Mouse (Mus musculus): ENCODE results near the gene AC131692.1. TPM values are rescaled to one million over a fixed set of nuclear protein-coding genes. Genes with fewer than 3 reads are reported as not detected.

Gene AC131692.1
- polyA plus RNA-seq, 1 experiment from 2014 or later = not detected

Other genes with a start within 250 kb of the AC131692.1 start
- 15.0 TPM for gene Frmd8, start 219.1 kb upstream of the AC131692.1 start, polyA plus RNA-seq (2014; fragmentation: Illumina TruSeq; extraction: RNeasy Lipid Tissue Mini Kit (QIAGEN cat#74804); ENCODE audit: insufficient read depth, low read depth, low replicate concordance)
- 10.0 TPM for gene Slc25a45, start 216.6 kb upstream of the AC131692.1 start, polyA plus RNA-seq (2014; fragmentation: Illumina TruSeq; extraction: RNeasy Lipid Tissue Mini Kit (QIAGEN cat#74804); ENCODE audit: insufficient read depth, low read depth, low replicate concordance)
- gene Tigd3, start 200.3 kb upstream of the AC131692.1 start, polyA plus RNA-seq (2014; fragmentation: Illumina TruSeq; extraction: RNeasy Lipid Tissue Mini Kit (QIAGEN cat#74804); ENCODE audit: insufficient read depth, low read depth, low replicate concordance) = 0.60 TPM
- 39.4 TPM for gene Dpf2, start 181.4 kb upstream of the AC131692.1 start, polyA plus RNA-seq (2014; fragmentation: Illumina TruSeq; extraction: RNeasy Lipid Tissue Mini Kit (QIAGEN cat#74804); ENCODE audit: insufficient read depth, low read depth, low replicate concordance)
- 15.7 TPM for gene Cdc42ep2, start 169.6 kb upstream of the AC131692.1 start, polyA plus RNA-seq (2014; fragmentation: Illumina TruSeq; extraction: RNeasy Lipid Tissue Mini Kit (QIAGEN cat#74804); ENCODE audit: insufficient read depth, low read depth, low replicate concordance)
- gene Pola2, start 130.2 kb upstream of the AC131692.1 start, polyA plus RNA-seq (2014; fragmentation: Illumina TruSeq; extraction: RNeasy Lipid Tissue Mini Kit (QIAGEN cat#74804); ENCODE audit: insufficient read depth, low read depth, low replicate concordance) = 10.7 TPM
- not detected for gene Slc22a20, start 108.3 kb upstream of the AC131692.1 start, polyA plus RNA-seq (2014; fragmentation: Illumina TruSeq; extraction: RNeasy Lipid Tissue Mini Kit (QIAGEN cat#74804); ENCODE audit: insufficient read depth, low read depth, low replicate concordance)
- 30.1 TPM for gene Capn1, start 78.5 kb upstream of the AC131692.1 start, polyA plus RNA-seq (2014; fragmentation: Illumina TruSeq; extraction: RNeasy Lipid Tissue Mini Kit (QIAGEN cat#74804); ENCODE audit: insufficient read depth, low read depth, low replicate concordance)
- 23.8 TPM for gene Syvn1, start 47.8 kb upstream of the AC131692.1 start, polyA plus RNA-seq (2014; fragmentation: Illumina TruSeq; extraction: RNeasy Lipid Tissue Mini Kit (QIAGEN cat#74804); ENCODE audit: insufficient read depth, low read depth, low replicate concordance)
- gene Mrpl49, start 36.6 kb upstream of the AC131692.1 start, polyA plus RNA-seq (2014; fragmentation: Illumina TruSeq; extraction: RNeasy Lipid Tissue Mini Kit (QIAGEN cat#74804); ENCODE audit: insufficient read depth, low read depth, low replicate concordance) = 25.9 TPM
- 2,086 TPM for gene Fau, start 36.6 kb upstream of the AC131692.1 start, polyA plus RNA-seq (2014; fragmentation: Illumina TruSeq; extraction: RNeasy Lipid Tissue Mini Kit (QIAGEN cat#74804); ENCODE audit: insufficient read depth, low read depth, low replicate concordance)
- gene Znhit2, start 33.2 kb upstream of the AC131692.1 start, polyA plus RNA-seq (2014; fragmentation: Illumina TruSeq; extraction: RNeasy Lipid Tissue Mini Kit (QIAGEN cat#74804); ENCODE audit: insufficient read depth, low read depth, low replicate concordance) = 21.2 TPM
- 10.4 TPM for gene Tm7sf2, start 26.0 kb upstream of the AC131692.1 start, polyA plus RNA-seq (2014; fragmentation: Illumina TruSeq; extraction: RNeasy Lipid Tissue Mini Kit (QIAGEN cat#74804); ENCODE audit: insufficient read depth, low read depth, low replicate concordance)
- 30.5 TPM for gene Vps51, start 17.2 kb upstream of the AC131692.1 start, polyA plus RNA-seq (2014; fragmentation: Illumina TruSeq; extraction: RNeasy Lipid Tissue Mini Kit (QIAGEN cat#74804); ENCODE audit: insufficient read depth, low read depth, low replicate concordance)
- gene Tmem262, start 14.4 kb upstream of the AC131692.1 start, polyA plus RNA-seq (2014; fragmentation: Illumina TruSeq; extraction: RNeasy Lipid Tissue Mini Kit (QIAGEN cat#74804); ENCODE audit: insufficient read depth, low read depth, low replicate concordance) = not detected
- not detected for gene Gm28374, start 12.2 kb upstream of the AC131692.1 start, polyA plus RNA-seq (2014; fragmentation: Illumina TruSeq; extraction: RNeasy Lipid Tissue Mini Kit (QIAGEN cat#74804); ENCODE audit: insufficient read depth, low read depth, low replicate concordance)
- gene Zfpl1, start 9.5 kb upstream of the AC131692.1 start, polyA plus RNA-seq (2014; fragmentation: Illumina TruSeq; extraction: RNeasy Lipid Tissue Mini Kit (QIAGEN cat#74804); ENCODE audit: insufficient read depth, low read depth, low replicate concordance) = 30.3 TPM
- gene Cdca5, start 9.4 kb upstream of the AC131692.1 start, polyA plus RNA-seq (2014; fragmentation: Illumina TruSeq; extraction: RNeasy Lipid Tissue Mini Kit (QIAGEN cat#74804); ENCODE audit: insufficient read depth, low read depth, low replicate concordance) = 0.73 TPM
- gene Naaladl1, start 11.4 kb downstream of the AC131692.1 start, polyA plus RNA-seq (2014; fragmentation: Illumina TruSeq; extraction: RNeasy Lipid Tissue Mini Kit (QIAGEN cat#74804); ENCODE audit: insufficient read depth, low read depth, low replicate concordance) = not detected
- gene Sac3d1, start 24.2 kb downstream of the AC131692.1 start, polyA plus RNA-seq (2014; fragmentation: Illumina TruSeq; extraction: RNeasy Lipid Tissue Mini Kit (QIAGEN cat#74804); ENCODE audit: insufficient read depth, low read depth, low replicate concordance) = 9.6 TPM
- 19.4 TPM for gene Snx15, start 33.9 kb downstream of the AC131692.1 start, polyA plus RNA-seq (2014; fragmentation: Illumina TruSeq; extraction: RNeasy Lipid Tissue Mini Kit (QIAGEN cat#74804); ENCODE audit: insufficient read depth, low read depth, low replicate concordance)
- gene Batf2, start 46.6 kb downstream of the AC131692.1 start, polyA plus RNA-seq (2014; fragmentation: Illumina TruSeq; extraction: RNeasy Lipid Tissue Mini Kit (QIAGEN cat#74804); ENCODE audit: insufficient read depth, low read depth, low replicate concordance) = 4.7 TPM
- gene Arl2, start 47.1 kb downstream of the AC131692.1 start, polyA plus RNA-seq (2014; fragmentation: Illumina TruSeq; extraction: RNeasy Lipid Tissue Mini Kit (QIAGEN cat#74804); ENCODE audit: insufficient read depth, low read depth, low replicate concordance) = 47.3 TPM
- gene Majin, start 90.0 kb downstream of the AC131692.1 start, polyA plus RNA-seq (2014; fragmentation: Illumina TruSeq; extraction: RNeasy Lipid Tissue Mini Kit (QIAGEN cat#74804); ENCODE audit: insufficient read depth, low read depth, low replicate concordance) = 0.18 TPM
- gene Gpha2, start 132.0 kb downstream of the AC131692.1 start, polyA plus RNA-seq (2014; fragmentation: Illumina TruSeq; extraction: RNeasy Lipid Tissue Mini Kit (QIAGEN cat#74804); ENCODE audit: insufficient read depth, low read depth, low replicate concordance) = 0.64 TPM
- 22.8 TPM for gene Ppp2r5b, start 141.5 kb downstream of the AC131692.1 start, polyA plus RNA-seq (2014; fragmentation: Illumina TruSeq; extraction: RNeasy Lipid Tissue Mini Kit (QIAGEN cat#74804); ENCODE audit: insufficient read depth, low read depth, low replicate concordance)
- 6.0 TPM for gene Atg2a, start 147.2 kb downstream of the AC131692.1 start, polyA plus RNA-seq (2014; fragmentation: Illumina TruSeq; extraction: RNeasy Lipid Tissue Mini Kit (QIAGEN cat#74804); ENCODE audit: insufficient read depth, low read depth, low replicate concordance)
- gene Ehd1, start 182.3 kb downstream of the AC131692.1 start, polyA plus RNA-seq (2014; fragmentation: Illumina TruSeq; extraction: RNeasy Lipid Tissue Mini Kit (QIAGEN cat#74804); ENCODE audit: insufficient read depth, low read depth, low replicate concordance) = 75.5 TPM
- 44.0 TPM for gene Cdc42bpg, start 212.0 kb downstream of the AC131692.1 start, polyA plus RNA-seq (2014; fragmentation: Illumina TruSeq; extraction: RNeasy Lipid Tissue Mini Kit (QIAGEN cat#74804); ENCODE audit: insufficient read depth, low read depth, low replicate concordance)
- 16.7 TPM for gene Men1, start 240.6 kb downstream of the AC131692.1 start, polyA plus RNA-seq (2014; fragmentation: Illumina TruSeq; extraction: RNeasy Lipid Tissue Mini Kit (QIAGEN cat#74804); ENCODE audit: insufficient read depth, low read depth, low replicate concordance)
- 49.4 TPM for gene Map4k2, start 246.7 kb downstream of the AC131692.1 start, polyA plus RNA-seq (2014; fragmentation: Illumina TruSeq; extraction: RNeasy Lipid Tissue Mini Kit (QIAGEN cat#74804); ENCODE audit: insufficient read depth, low read depth, low replicate concordance)

All from lung, adult 10 weeks (tissue).